Mouse (Mus musculus) ES-E14 (cell line): ENCODE data around the gene 2210011C24Rik.

Experiments
- MAFK ChIP-seq: IDR thresholded peaks from 2 replicates; pipeline ENCODE4 v1.6.1; 2014; ENCODE audit warnings: mild to moderate bottlenecking, low read depth, low read length, inconsistent platforms; ENCODE audit not compliant: insufficient read depth
- ZC3H11A ChIP-seq: IDR thresholded peaks from 2 replicates; pipeline ENCODE4 v1.6.1; 2012; ENCODE audit warnings: low read depth, mild to moderate bottlenecking, inconsistent platforms, low read length, borderline replicate concordance

- TF ChIP-seq MAFK (no peak), ZC3H11A (no peak)
Observed at GRCm38 (mm10) chr8:84012499-84013165, 661 bp upstream of the 2210011C24Rik start.
